Mouse (Mus musculus) embryo, embryonic 11 days (tissue): ENCODE results near the gene Gm49510.

ENCODE experiments used
- DNase-seq: peaks from one replicate; pipeline ENCODE4 v3.0.0-alpha.2; 2015

Gm49510 gene

GRCm38 (mm10) chr15:78916052-78916826, 16.8 kb downstream of the Gm49510 start:
- DNase-seq, result no peak

DNA sequence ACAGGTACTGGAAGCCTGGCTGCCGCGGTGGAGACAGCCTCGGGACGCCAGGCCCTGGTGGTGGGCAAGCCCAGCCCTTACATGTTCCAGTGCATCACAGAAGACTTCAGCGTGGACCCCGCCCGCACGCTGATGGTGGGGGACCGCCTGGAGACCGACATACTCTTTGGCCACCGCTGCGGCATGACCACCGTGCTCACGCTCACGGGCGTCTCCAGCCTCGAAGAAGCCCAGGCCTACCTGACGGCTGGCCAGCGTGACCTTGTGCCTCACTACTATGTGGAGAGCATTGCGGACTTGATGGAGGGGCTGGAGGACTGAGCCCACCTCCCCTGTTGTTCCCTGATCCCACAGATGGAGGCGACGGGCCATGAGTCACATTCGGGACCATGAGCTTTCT, 18.7 kb downstream of the Gm49510 start:
- DNase-seq, result no peak

DNA sequence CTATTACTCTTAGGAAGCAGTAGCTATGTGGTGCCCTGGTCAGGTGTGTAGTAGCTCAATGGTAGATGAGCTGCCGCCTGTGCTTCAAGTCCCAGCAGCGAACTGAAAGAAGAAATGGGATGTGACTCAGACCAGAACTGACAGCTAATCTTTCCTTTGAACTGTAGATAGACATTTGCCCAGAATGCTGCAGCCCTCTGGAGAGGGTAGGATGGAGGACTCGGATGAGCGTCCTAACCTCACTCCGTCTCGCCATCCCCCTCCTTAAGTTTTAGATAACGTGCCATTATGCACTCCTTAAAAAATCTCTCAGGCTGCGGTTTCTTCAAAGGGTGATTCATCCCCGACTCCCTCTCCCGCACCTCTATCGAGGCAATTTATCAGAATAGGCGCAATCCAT, 20.4 kb downstream of the Gm49510 start:
- DNase-seq, result no peak

DNA sequence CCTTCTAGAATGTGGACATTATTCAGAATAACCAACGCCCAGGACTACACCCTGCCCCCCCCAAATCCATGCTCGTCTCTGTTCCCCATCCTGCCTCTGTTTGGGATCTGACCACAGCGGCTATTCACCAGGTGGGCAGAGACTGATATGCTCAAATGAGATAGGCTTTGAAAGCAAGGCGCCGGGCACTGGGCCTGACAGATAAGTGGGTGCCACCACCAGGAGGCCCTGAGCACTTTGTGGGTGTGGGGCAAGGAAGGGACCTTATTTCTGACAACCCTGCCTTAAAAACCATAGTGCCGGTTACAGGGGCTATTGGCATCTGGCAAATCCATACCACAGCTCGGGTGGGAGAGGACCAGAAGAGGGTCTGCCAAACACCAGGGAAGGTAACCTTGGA, 23.2 kb downstream of the Gm49510 start:
- no peak for DNase-seq

DNA sequence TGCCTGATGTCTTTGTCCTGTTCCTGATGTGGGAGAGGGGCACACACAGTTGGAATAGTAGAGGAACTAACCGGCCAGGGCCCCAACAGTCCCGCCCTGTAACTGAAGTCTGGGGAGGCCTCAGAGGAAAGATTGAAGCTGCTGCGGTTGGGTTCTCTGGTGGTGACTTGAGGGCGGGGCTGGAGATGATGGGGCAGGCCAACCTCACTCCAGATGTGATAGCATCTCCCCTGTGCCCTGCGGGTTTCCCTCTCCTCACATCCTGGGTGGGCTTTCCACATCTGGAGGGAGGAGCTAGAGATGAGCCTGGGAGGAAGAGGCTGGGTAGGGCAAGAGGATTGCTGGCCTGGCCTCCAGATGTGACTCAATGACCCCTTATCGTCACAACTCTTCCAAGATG, 24.1 kb downstream of the Gm49510 start:
- peak; percentile 38 for DNase-seq

GRCm38 (mm10) chr15:78925129-78925528, 25.7 kb downstream of the Gm49510 start:
- DNase-seq, result peak; percentile 31

- peak; percentile 89 for DNase-seq
Measured at GRCm38 (mm10) chr15:78926021-78926919, 26.8 kb downstream of the Gm49510 start, which contains the start of gene Lgals1. Gene Lgals1, plus strand, starts transcription at chr15:78926725.

GRCm38 (mm10) chr15:78927021-78927787, 27.7 kb downstream of the Gm49510 start:
- no peak for DNase-seq

- peak; percentile 88 for DNase-seq
Measured at GRCm38 (mm10) chr15:78927788-78928457, 28.5 kb downstream of the Gm49510 start.

GRCm38 (mm10) chr15:78928539-78928938, 29.1 kb downstream of the Gm49510 start:
- DNase-seq, result peak; percentile 31

GRCm38 (mm10) chr15:78930192-78930706, 30.8 kb downstream of the Gm49510 start:
- no peak for DNase-seq

DNA sequence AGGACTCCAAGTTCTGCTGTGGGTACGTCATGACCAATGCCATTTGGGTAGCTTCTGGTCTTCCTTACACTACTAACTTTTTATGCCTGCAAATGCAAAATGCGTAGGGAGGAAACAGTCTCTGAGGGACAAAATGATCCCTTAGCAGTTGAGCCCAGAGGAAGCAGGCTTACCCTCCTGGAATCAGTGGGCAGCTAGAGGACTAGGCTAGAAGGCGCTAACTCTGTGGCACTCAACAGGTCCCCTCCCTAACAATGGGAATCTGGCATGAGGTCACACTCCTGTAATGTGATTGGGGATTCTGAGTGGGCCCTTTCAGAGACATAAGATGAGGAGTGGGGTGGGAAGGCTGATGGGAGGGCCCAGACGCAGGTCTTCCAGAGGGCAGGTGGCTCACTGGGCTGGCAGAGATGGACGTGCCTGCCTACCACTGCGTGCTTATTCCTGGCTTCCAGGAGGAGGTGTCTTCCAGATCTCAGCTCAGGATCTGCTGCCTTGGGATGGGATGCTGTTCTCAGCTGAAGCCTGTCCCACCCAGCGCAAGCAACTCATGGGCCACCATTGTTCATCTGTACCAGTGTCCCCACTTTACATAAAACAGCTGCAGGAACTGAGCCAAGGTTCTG, 31.4 kb downstream of the Gm49510 start:
- no peak for DNase-seq

DNA sequence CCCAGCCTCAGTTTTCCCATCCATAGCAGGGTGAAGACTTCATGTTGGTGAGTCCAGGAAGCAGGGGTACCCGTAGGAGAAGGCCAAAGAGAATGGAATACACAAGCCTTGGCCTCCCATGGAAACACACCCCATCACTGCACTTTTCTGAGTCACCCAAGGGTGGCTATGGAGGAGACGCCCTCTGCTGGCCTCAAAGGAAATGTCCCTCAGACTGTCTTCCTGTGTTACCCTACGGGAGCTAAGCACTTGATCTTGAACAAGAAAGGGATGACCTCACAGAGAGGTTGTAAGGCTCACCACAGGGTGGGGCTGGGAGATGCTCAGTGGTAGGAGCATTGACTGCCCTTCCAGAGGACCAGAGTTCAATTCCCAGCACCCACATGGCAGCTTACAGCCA, 32.1 kb downstream of the Gm49510 start:
- peak; percentile 39 for DNase-seq

GRCm38 (mm10) chr15:78934784-78935320, 35.4 kb downstream of the Gm49510 start, which contains the start of gene Nol12:
Gene Nol12, plus strand, starts transcription at chr15:78934933.
- peak; percentile 93 for DNase-seq

DNA sequence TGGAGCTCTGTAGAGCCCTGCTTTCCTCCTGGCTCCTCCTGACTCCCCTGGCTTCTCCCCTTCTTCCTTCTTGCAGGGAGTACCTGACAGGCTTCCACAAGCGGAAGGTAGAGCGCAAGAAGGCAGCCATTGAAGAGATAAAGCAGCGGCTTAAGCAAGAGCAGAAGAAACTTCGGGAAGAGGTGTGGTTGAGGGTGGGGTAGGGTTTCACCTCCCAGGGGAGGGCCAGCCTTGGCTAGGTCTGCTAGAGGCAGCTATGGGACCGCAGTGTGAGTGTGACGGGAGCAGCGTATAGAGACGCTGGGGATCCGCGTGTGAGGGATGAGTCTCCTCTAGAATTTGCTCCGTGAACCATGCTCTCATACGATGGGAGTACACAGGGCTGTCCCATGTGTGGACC, 36.9 kb downstream of the Gm49510 start:
- no peak for DNase-seq

DNA sequence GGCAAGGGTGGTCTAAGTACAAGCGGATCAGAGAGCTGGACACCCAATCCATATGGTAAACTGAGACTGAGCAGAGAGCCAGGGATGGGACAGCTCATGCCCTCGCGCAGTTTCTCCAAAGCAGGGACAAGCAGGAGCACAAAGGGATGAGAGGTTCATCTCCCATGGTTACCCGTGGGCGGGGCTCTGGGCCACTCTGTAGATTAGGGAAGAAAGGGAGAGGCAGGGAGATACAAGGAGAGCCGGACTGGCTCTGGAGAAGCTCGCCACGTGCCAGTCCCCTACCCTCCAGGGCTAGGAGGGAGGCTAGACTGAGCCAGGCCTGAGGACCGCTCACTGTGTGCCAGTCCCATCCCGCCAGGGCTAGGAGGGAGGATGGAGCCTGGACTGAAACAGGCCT, 37.8 kb downstream of the Gm49510 start:
- no peak for DNase-seq

DNA sequence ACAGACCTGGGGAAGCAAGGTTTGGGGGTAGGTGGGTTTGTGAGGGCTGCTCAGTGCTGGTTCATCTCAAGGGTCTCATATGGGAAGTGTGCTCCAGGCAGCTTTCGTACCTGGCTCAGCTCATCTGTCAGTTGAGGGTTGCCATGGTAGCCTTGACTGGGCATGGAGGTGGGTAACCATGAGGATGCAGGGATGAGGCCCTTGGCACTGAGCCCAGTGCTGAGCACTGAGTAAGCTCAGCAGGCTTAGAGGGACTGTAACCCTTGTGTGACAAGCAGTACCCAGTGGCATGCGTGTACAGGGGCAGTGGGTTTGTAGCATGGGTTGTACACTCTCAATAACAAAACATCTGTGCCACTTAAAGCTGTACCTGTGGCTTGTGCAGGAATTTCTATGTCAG, 38.5 kb downstream of the Gm49510 start:
- DNase-seq, result no peak

DNA sequence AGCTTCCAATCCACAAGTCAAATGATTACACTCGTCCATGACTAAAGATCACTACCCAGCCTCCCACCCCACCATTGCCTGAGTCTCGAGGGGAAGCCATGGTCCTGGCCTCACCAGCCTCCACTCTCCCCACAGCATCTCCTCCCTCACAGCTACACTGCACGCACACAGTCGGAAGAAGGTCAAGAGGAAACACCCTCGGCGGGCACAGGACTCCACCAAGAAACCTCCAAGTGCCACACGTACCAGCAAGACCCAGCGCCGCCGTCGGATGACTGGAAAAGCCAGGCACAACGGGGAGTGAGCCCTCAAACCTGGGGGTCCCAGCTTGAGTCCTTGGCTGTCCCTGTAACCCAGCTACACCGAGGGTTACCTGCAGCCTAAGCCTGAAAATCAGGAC, 40.9 kb downstream of the Gm49510 start:
- no peak for DNase-seq

DNA sequence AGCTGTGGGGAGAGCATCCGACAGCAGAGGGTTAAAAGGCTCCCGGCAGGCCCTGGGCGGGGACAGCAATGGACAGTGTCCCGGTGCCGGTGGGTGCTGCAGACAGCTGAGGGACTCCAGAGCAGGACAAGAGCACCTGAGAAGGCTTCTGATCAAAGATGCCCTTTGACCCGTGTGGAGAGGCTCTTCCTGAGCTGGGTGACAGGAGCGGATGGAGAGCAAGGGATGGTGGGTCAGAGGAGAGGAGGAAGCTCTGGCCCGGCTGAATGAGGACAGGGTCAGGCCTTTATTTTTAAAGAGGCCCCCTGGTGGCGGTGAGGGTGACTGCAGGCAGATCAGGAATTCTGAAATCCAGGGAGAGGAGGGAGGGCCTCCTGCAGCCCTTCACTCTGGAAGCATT, 43.2 kb downstream of the Gm49510 start:
- DNase-seq, result peak; percentile 89

DNA sequence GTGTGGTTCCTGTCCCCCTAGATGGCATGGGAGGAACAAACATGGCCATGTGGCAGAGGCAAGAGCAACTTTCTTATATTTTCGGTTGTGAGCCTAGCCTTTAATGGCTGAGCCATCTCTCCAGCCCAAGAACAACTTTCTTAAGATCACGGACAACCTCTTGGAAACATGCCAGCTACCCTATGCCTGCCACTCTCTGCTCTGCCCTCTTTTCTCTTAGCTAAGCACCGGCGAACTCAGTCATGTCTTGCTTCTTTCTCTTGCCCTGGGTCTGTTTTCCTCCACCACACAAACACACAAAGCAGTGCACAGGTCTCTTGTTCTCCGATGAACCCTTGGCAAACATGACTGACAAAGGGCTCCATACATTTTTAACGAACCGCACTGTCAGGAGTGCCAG, 46.8 kb downstream of the Gm49510 start:
- DNase-seq, result no peak

GRCm38 (mm10) chr15:78947657-78948056, 48.2 kb downstream of the Gm49510 start, which contains the start of gene Triobp:
Gene Triobp, plus strand, starts transcription at chr15:78947724.
- peak; percentile 99 for DNase-seq
